Mouse (Mus musculus) megakaryocyte, embryonic 14.5 days (primary cell): ENCODE data around the gene 1700056E22Rik. TPM values are rescaled to one million over a fixed set of nuclear protein-coding genes. Genes with fewer than 3 reads are reported as not detected.

Experiments used
- H3K27me3 ChIP-seq: replicated peaks from 2 replicates; pipeline ENCODE3; 2012; ENCODE audit warnings: inconsistent platforms
- H3K36me3 ChIP-seq: replicated peaks from 2 replicates; pipeline ENCODE3; 2012; ENCODE audit warnings: low read length, inconsistent platforms, mixed read lengths
- H3K4me1 ChIP-seq: 2 replicates; pipeline ENCODE4 v1.6.1; 2012; ENCODE audit warnings: inconsistent platforms
- H3K4me3 ChIP-seq: replicated peaks from 2 replicates; pipeline ENCODE3; 2012; ENCODE audit warnings: moderate library complexity, mild to moderate bottlenecking, inconsistent platforms
- H3K9me3 ChIP-seq: 2 replicates; pipeline ENCODE4 v1.6.1; 2012; ENCODE audit warnings: inconsistent platforms
- FLI1 ChIP-seq: IDR thresholded peaks from 2 replicates; pipeline ENCODE4 v1.6.1; 2012; ENCODE audit warnings: low read length, inconsistent platforms, mixed read lengths
- GATA1 ChIP-seq: IDR thresholded peaks from 3 replicates; pipeline ENCODE4 v1.6.1; 2012; ENCODE audit warnings: mixed read lengths, low read length, inconsistent platforms, borderline replicate concordance
- polyA plus RNA-seq: library from polyadenylated mRNA; stranded (reverse); fragments of >175 nt; gene quantifications from 2 replicates; pipeline ENCODE4 v1.2.3, GENCODE M21; 2012; ENCODE audit warnings: low replicate concordance; ENCODE audit not compliant: insufficient read depth

Gene 1700056E22Rik
- polyA plus RNA-seq, 1 experiment: 19.8 TPM

GRCm38 (mm10) chr1:184040181-184040580 lies 6.1 kb upstream of the 1700056E22Rik start:
- H3K27me3 ChIP-seq: no peaks in the 10 kb centered on the region
- peak overlapping the region; percentile 82 for H3K4me3 ChIP-seq
- peaks cover 96% of the 10 kb centered on the region for H3K4me1 ChIP-seq
- no peak for TF ChIP-seq GATA1
- no peak for TF ChIP-seq FLI1
- H3K36me3 ChIP-seq: peaks cover 89% of the 10 kb centered on the region
- no peaks in the 10 kb centered on the region for H3K9me3 ChIP-seq

- H3K4me1 ChIP-seq: peaks cover 92% of the 10 kb centered on the region
- H3K4me3 ChIP-seq: peak overlapping the region; percentile 82
- H3K27me3 ChIP-seq: no peaks in the 10 kb centered on the region
- no peak for TF ChIP-seq FLI1
- TF ChIP-seq GATA1: no peak
- peaks cover 81% of the 10 kb centered on the region for H3K36me3 ChIP-seq
- H3K9me3 ChIP-seq: no peaks in the 10 kb centered on the region
Observed at GRCm38 (mm10) chr1:184039301-184039700, 5.2 kb upstream of the 1700056E22Rik start.

GRCm38 (mm10) chr1:184037802-184038201 lies 3.7 kb upstream of the 1700056E22Rik start:
- Histone ChIP-seq H3K4me3 (peak overlapping the region; percentile 97), H3K9me3 (no peaks in the 10 kb centered on the region), H3K36me3 (peaks cover 68% of the 10 kb centered on the region), H3K27me3 (no peaks in the 10 kb centered on the region), H3K4me1 (peaks cover 82% of the 10 kb centered on the region)
- TF ChIP-seq FLI1 (no peak), GATA1 (no peak)

DNA sequence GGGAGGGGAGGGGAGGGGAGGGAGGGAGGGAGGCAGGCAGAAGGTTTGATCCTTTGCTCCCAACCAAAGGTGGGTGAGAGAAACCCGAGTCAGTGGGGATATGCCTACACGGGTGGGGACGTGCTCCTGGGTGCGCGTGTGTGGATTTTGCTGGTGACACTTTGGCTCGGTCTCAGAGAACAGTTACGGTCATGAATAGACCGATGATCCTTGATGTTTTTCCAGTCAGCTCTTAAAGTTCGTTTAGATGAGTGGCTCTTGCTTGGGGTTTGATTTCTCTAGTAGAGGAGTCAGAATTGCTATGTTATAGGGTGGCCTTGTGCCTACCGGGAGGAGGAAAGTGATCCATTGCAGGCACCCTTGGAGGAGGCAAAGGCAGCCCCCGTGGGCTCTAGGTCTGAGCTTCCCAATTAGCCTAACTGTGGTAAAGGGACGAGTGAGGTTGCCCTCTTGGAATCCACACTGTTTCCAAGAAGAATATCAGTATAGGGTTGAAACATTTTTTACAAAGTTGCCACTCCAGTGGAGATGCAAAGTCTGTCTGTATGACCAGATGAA lies 1.3 kb upstream of the 1700056E22Rik start:
- Histone ChIP-seq H3K4me3 (peak overlapping the region; percentile 97), H3K9me3 (no peaks in the 10 kb centered on the region)
- no peak for TF ChIP-seq FLI1

DNA sequence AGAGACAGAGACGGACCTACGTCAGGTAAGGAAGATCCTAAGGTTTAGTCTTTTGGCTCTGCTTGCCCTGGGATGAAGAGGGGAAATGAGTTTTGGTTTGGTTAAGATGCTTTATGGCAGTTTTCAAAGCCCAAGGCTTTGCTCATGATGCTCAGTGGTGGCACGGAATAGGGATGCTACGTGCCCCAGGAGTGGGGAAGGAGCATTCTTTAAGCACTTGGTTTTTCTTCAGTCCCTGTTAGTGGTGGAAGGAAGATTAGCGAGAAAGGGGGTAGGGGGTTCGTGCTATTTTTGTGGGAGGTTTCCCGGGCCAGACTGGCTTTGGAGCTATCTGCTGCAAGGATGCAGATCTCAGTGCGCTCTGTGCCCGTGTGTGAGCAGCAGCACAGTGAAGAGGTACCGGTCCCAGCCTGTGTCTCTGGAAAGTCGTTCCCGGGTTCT lies 660 bp upstream of the 1700056E22Rik start:
- Histone ChIP-seq H3K36me3 (peaks cover 37% of the 10 kb centered on the region), H3K4me1 (peaks cover 77% of the 10 kb centered on the region), H3K4me3 (peak overlapping the region; percentile 97), H3K9me3 (no peaks in the 10 kb centered on the region), H3K27me3 (no peaks in the 10 kb centered on the region)
- no peak for TF ChIP-seq GATA1
- TF ChIP-seq FLI1: no peak

More for the DNA sequence above, 1.3 kb upstream of the 1700056E22Rik start:
- peaks cover 44% of the 10 kb centered on the region for H3K36me3 ChIP-seq
- peaks cover 78% of the 10 kb centered on the region for H3K4me1 ChIP-seq
- no peaks in the 10 kb centered on the region for H3K27me3 ChIP-seq

DNA sequence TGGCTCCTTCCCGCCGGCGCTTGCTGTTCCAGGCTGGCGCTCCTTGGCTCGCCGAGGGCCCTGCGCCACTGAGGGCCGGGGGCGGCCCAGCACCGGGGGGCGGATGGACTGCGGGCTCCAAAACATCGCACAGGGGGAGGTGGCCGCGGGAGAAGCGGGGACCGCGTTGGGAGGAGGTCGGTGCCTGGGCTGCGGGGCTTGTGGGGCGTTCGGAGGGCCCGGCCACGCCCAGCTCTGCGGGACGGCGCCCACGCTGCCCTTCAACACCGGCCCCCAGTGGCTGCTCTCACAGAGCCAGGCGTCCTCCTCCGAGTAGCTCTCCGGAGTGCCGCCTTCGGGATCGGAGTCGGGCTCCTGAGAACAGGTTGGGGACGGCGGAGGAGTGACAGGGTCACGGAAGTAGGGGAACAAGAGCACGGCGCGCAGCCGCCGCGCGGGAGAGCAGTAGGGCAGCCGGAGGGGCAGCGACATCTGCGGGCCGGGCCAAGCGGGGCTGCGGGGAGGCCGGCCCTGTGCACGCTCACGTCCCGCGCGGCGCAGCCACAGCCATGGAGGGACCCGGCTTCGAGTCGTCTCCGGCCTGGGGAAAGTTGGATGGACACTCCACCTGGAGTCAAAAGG lies 601 bp downstream of the 1700056E22Rik start:
- Histone ChIP-seq H3K27me3 (no peaks in the 10 kb centered on the region), H3K9me3 (no peaks in the 10 kb centered on the region), H3K36me3 (peaks cover 25% of the 10 kb centered on the region), H3K4me3 (peak overlapping the region; percentile 97), H3K4me1 (peaks cover 65% of the 10 kb centered on the region)
- no peak for TF ChIP-seq GATA1
- no peak for TF ChIP-seq FLI1

DNA sequence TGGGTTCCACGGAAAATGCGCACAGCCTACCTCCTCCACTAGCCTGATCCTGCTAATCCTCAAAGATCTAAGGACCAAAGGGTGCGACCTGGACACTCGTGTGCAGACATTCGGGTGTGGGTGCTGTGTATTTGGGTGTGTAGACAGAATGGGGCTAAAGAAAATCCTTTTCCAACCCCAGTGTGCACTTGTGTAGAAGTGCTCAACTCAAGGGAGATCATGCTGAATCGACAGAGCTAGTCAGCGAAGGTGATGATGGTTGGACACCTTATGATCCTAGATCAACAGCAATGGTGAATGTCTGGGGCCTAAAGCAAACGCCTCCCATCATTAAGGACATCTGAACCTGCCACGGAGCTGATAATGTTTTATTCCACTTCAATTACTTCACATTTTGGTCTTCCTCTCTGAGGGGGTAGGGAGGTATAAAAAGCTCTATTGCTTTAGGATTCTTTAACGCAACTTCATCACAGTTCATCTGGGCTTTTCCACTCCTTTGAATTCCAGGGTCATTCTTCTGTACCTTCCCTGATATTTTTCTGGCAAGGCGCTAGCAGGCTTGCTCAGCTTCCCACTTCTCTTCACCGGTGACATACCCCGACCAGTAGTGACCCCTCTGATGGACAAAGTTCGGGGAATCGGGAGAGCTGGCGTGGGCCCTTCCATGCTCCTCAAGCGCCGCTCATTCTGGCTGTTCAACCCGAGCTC lies 1.3 kb downstream of the 1700056E22Rik start:
- TF ChIP-seq FLI1 (no peak), GATA1 (no peak)
- no peaks in the 10 kb centered on the region for H3K27me3 ChIP-seq
- H3K4me1 ChIP-seq: peaks cover 58% of the 10 kb centered on the region
- peak overlapping the region; percentile 97 for H3K4me3 ChIP-seq
- no peaks in the 10 kb centered on the region for H3K9me3 ChIP-seq
- peaks cover 19% of the 10 kb centered on the region for H3K36me3 ChIP-seq

GRCm38 (mm10) chr1:184030070-184030802 lies 3.9 kb downstream of the 1700056E22Rik start:
- peaks cover 48% of the 10 kb centered on the region for H3K4me1 ChIP-seq
- H3K36me3 ChIP-seq: no peaks in the 10 kb centered on the region
- no peaks in the 10 kb centered on the region for H3K9me3 ChIP-seq
- H3K4me3 ChIP-seq: no peak overlapping the region
- no peaks in the 10 kb centered on the region for H3K27me3 ChIP-seq
- TF ChIP-seq FLI1: no peak
- TF ChIP-seq GATA1: no peak

GRCm38 (mm10) chr1:184027039-184027438 lies 7.1 kb downstream of the 1700056E22Rik start:
- H3K4me1 ChIP-seq: peaks cover 36% of the 10 kb centered on the region
- no peaks in the 10 kb centered on the region for H3K9me3 ChIP-seq
- H3K36me3 ChIP-seq: no peaks in the 10 kb centered on the region
- peaks cover 4% of the 10 kb centered on the region for H3K27me3 ChIP-seq
- no peak overlapping the region for H3K4me3 ChIP-seq
- TF ChIP-seq GATA1 (no peak), FLI1 (no peak)
